In the genomic region with DNA sequence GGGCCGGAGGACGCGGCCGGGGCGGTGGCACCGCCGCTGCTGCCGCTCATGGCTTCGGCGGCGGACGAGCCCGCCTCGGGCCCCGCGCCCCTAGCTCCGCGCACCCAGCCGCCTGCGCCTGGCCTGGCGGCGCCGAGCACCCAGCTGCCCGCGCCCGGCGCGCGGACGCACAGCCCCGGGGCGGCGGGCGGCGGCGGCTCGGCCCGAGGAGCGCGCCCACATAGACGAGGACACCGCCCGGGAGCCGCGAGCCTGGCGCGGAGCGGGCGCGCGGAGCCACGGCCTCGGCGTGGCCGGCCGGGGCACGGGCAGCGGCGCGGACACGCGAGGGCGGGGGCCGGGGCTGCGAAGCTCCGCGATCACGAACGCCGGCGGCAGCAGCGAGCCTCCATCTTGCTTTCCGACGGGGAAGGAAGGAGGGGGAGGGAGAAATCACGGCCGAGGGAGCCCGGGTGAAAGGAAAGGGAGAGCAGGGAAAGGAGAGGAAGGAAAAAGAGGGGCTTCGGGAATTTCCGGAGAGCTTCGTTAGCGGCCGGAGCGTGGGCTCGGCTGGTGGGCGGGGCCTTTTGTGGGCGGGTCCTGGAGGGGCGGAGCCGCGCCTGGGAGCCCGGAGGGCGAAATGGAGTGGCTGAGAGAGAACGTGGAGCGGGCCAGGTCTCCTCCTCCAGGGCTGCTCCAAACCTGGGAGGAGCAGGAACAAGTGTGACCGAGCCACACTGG, we compare ENCODE assay signal across 8 mouse cellular contexts. TPM values are rescaled to one million over a fixed set of nuclear protein-coding genes. Genes with fewer than 3 reads are reported as not detected.
DNase-seq lines count a peak whose midpoint lies in the region; ATAC-seq and TF ChIP-seq lines count a peak whose summit lies in the region.

A gene (minus strand): TSS at position 402 of the 720 bp plus-strand sequence.

- peak within 1 kb of the TSS; percentile 80 for H3K4me2 ChIP-seq in hindbrain, postnatal 0 days (ENCODE audit: low read depth, low read length)

- no peaks in the 10 kb centered on the region for H3K27me3 ChIP-seq in hindbrain, postnatal 0 days (ENCODE audit: insufficient read depth, low read length)

- peak within 1 kb of the TSS; percentile 76 for H3K4me3 ChIP-seq in hindbrain, postnatal 0 days (ENCODE audit: low read length)

- DNase-seq in WW6 (ENCODE audit: low read depth, low spot score) = peak; percentile 74
- DNase-seq in cerebellum, postnatal 25 days = peak; percentile 99 to 100
- DNase-seq in gastrocnemius, adult 8-10 months (ENCODE audit: low spot score in 2 of 2) = peak; percentile 95 to 98
- DNase-seq in hindbrain, postnatal 0 days (ENCODE audit: low spot score) = peak; percentile 98
- DNase-seq in left cerebral cortex, adult 18-20 months (ENCODE audit: low spot score in 2 of 2) = peak; percentile 96
- peak; percentile 98 for DNase-seq in lung, postnatal 4 days
- peak; percentile 98 for DNase-seq in retina, postnatal 1 day
- DNase-seq in thymus, postnatal 4 days = peak; percentile 96

- H3K36me3 ChIP-seq in hindbrain, postnatal 0 days (ENCODE audit: insufficient read depth, low read length) = no peaks in the 10 kb centered on the region

- H3K4me1 ChIP-seq in hindbrain, postnatal 0 days (ENCODE audit: insufficient read depth, low read length) = peaks cover 21% of the 10 kb centered on the region

- no peaks in the 10 kb centered on the region for H3K9me3 ChIP-seq in hindbrain, postnatal 0 days (ENCODE audit: low read length)

- WGBS in hindbrain, postnatal 0 days = under 1% methylated on average over 85 of the region's 94 CpGs

- TF ChIP-seq CTCF in hindbrain, postnatal 0 days (IDR thresholded peaks at IDR 0.05; ENCODE audit: low read depth) = no peak

- ATAC-seq in hindbrain, postnatal 0 days = peak; percentile 97

- peak within 1 kb of the TSS; percentile 99 for H3K9ac ChIP-seq in hindbrain, postnatal 0 days (replicated peaks; ENCODE audit: low read length)

- H3K27ac ChIP-seq in hindbrain, postnatal 0 days = peak within 1 kb of the TSS; percentile 98

RNA-seq across cellular contexts. Expression of the gene that starts here (rescaled TPM):
- total RNA-seq in gastrocnemius, adult 8-10 months (2022) = 10 to 100 TPM; 24.6 to 29.0 (median 27.1) TPM
- total RNA-seq in hindbrain, postnatal 0 days (2014; rRNA removed) = 188 and 197 TPM in 2 replicates
- polyA plus RNA-seq in hindbrain, postnatal 0 days (2015; fragmentation: Nextera tagmentation; extraction: Ambion mirVana) = 19.9 and 24.0 TPM in 2 replicates
- 100 to 1,000 TPM; 207 to 235 TPM for total RNA-seq in left cerebral cortex, adult 18-20 months (2021)

Comparison
In these comparisons a context has a peak if more than half of its experiments do, and no peak if none do; other contexts are left out.
1. Peak in every context shown above with its lines: DNase-seq, ATAC-seq, H3K4me3 ChIP-seq and H3K27ac ChIP-seq.